Mouse (Mus musculus) liver, embryonic 13.5 days (tissue): ENCODE measurements around the gene Taf10. TPM values are rescaled to one million over a fixed set of nuclear protein-coding genes. Genes with fewer than 3 reads are reported as not detected.
A peak's percentile ranks its signal among the peaks of the same experiment; 100 is the strongest.
"Not testable (repeated sequence)": the region's sequence is repeated elsewhere in the genome, so short reads cannot be mapped to it uniquely, and the experiment has no call there.

Experiments used
- ATAC-seq: fragments of 200-750 bp; cut with Nextera tagmentation; 2 replicates; pipeline ENCODE4 v1.8.0; 2017; ENCODE audit warnings: low read depth, mild to moderate bottlenecking, moderate number of reproducible peaks, moderate library complexity
- DNase-seq: peaks from one replicate; pipeline ENCODE4 v3.0.0; 2022
- H3K27ac ChIP-seq: fragments of 300-500 bp; sonication (generic); 2 replicates; pipeline ENCODE4 v1.5.1; 2015; ENCODE audit warnings: moderate library complexity, mild to moderate bottlenecking, inconsistent platforms
- H3K27me3 ChIP-seq: fragments of 300-500 bp; sonication (generic); 2 replicates; pipeline ENCODE4 v1.6.1; 2015; ENCODE audit warnings: mild to moderate bottlenecking, inconsistent platforms
- H3K36me3 ChIP-seq: fragments of 300-500 bp; sonication (generic); 2 replicates; pipeline ENCODE4 v1.6.1; 2015; ENCODE audit warnings: mild to moderate bottlenecking, inconsistent platforms
- H3K4me1 ChIP-seq: fragments of 300-500 bp; sonication (generic); replicated peaks from 2 replicates; pipeline ENCODE4 v1.6.1; 2015; ENCODE audit warnings: inconsistent platforms
- H3K4me2 ChIP-seq: fragments of 300-500 bp; sonication (generic); 2 replicates; pipeline ENCODE4 v1.6.1; 2015; ENCODE audit warnings: inconsistent platforms, mild to moderate bottlenecking, moderate library complexity
- H3K4me3 ChIP-seq: fragments of 300-500 bp; sonication (generic); replicated peaks from 2 replicates; pipeline ENCODE4 v1.5.1; 2015; ENCODE audit warnings: mild to moderate bottlenecking, inconsistent platforms
- H3K9ac ChIP-seq: fragments of 300-500 bp; sonication (generic); 2 replicates; pipeline ENCODE4 v1.6.1; 2015; ENCODE audit warnings: mild to moderate bottlenecking, inconsistent platforms
- H3K9me3 ChIP-seq: fragments of 300-500 bp; sonication (generic); replicated peaks from 2 replicates; pipeline ENCODE4 v1.6.1; 2016; ENCODE audit warnings: inconsistent platforms
- WGBS: fragments of 180-500 bp; shearing (Covaris S2); methylation state at CpG from one replicate; pipeline ENCODE4 v1.1.7; 2015; ENCODE audit not compliant: insufficient replicate concordance; 5-methylcytosine and 5-hydroxymethylcytosine counted together
- polyA plus RNA-seq: library from polyadenylated mRNA; unstranded; fragments of >200 nt; fragmentation: Nextera tagmentation; extraction: Ambion mirVana; gene quantifications from 2 replicates; pipeline ENCODE4 v1.2.1, GENCODE M21; 2015

Gene Taf10
- polyA plus RNA-seq, 1 experiment from 2014 or later: 158 TPM

- Histone ChIP-seq H3K4me3 (peak within 1 kb of the TSS; percentile 89), H3K36me3 (peaks cover 53% of the 10 kb centered on the region), H3K9me3 (no peaks in the 10 kb centered on the region), H3K4me2 (peak within 1 kb of the TSS; percentile 95), H3K27ac (peak within 1 kb of the TSS; percentile 91), H3K4me1 (peaks cover 52% of the 10 kb centered on the region), H3K9ac (peak within 1 kb of the TSS; percentile 95), H3K27me3 (no peaks in the 10 kb centered on the region)
- under 1% methylated on average over 30 of the region's 30 CpGs for WGBS
- ATAC-seq (peak; percentile 32), DNase-seq (peak; percentile 43)
Measured at GRCm38 (mm10) chr7:105736911-105737521, 7.1 kb downstream of the Taf10 start, which contains the start of gene Rrp8. Gene Rrp8, minus strand, starts transcription at chr7:105737385.

- under 1% methylated on average over 58 of the region's 62 CpGs for WGBS
- H3K27me3 ChIP-seq: no peaks in the 10 kb centered on the region
- H3K4me1 ChIP-seq: peaks cover 50% of the 10 kb centered on the region
- peak within 1 kb of the TSS; percentile 91 for H3K27ac ChIP-seq
- peak within 1 kb of the TSS; percentile 95 for H3K9ac ChIP-seq
- H3K4me3 ChIP-seq: peak within 1 kb of the TSS; percentile 89
- ATAC-seq (peak; percentile 98), DNase-seq (peak; percentile 87)
- no peaks in the 10 kb centered on the region for H3K9me3 ChIP-seq
- peaks cover 53% of the 10 kb centered on the region for H3K36me3 ChIP-seq
- H3K4me2 ChIP-seq: peak within 1 kb of the TSS; percentile 95
Measured at GRCm38 (mm10) chr7:105736264-105736901, 7.8 kb downstream of the Taf10 start, which contains the start of gene Ilk. Gene Ilk, plus strand, starts transcription at chr7:105736592.

- Histone ChIP-seq H3K4me3 (peak overlapping the region; percentile 89), H3K9ac (peak overlapping the region; percentile 95), H3K36me3 (peaks cover 53% of the 10 kb centered on the region), H3K4me1 (peaks cover 50% of the 10 kb centered on the region), H3K4me2 (peak overlapping the region; percentile 95), H3K27ac (peak overlapping the region; percentile 91; the same call in 1 of the 2 replicates)
- not testable (repeated sequence) for DNase-seq, ATAC-seq, H3K9me3 ChIP-seq, H3K27me3 ChIP-seq
- 28% methylated on average over 4 of the region's 4 CpGs for WGBS
Measured at GRCm38 (mm10) chr7:105735464-105735863, 8.7 kb downstream of the Taf10 start.

- no peak for DNase-seq
- peak overlapping the region; percentile 89 for H3K4me3 ChIP-seq
- H3K27ac ChIP-seq: peak overlapping the region; percentile 14; the same call in 1 of the 2 replicates
- no peaks in the 10 kb centered on the region for H3K9me3 ChIP-seq
- 78% methylated on average over 8 of the region's 8 CpGs for WGBS
- H3K36me3 ChIP-seq: peaks cover 53% of the 10 kb centered on the region
- no peaks in the 10 kb centered on the region for H3K27me3 ChIP-seq
- H3K4me1 ChIP-seq: peaks cover 48% of the 10 kb centered on the region
- ATAC-seq: no peak
- H3K9ac ChIP-seq: peak overlapping the region; percentile 95
- peak overlapping the region; percentile 95 for H3K4me2 ChIP-seq
Measured at GRCm38 (mm10) chr7:105734826-105735225, 9.3 kb downstream of the Taf10 start.

DNA sequence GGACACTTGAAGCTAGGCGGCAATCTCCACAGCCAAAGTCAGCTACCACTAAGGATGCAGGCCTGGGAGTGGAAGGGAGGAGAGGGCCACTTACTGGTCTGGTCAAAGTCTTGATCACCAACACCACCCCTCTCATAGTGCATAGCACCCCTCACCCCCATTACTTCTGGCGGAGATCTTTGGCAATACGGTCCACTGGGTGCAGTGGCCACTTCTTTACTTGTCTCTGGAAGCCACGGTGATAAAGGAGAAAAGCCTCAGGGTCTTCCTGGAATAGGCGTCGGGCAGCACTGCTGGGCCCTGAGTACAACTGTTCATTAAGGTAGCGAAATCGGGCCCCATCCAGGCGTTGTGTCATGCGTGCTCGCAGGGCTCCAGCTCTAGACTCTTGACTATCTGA, 10.3 kb downstream of the Taf10 start:
- DNase-seq: no peak
- no peak overlapping the region for H3K4me2 ChIP-seq
- H3K9ac ChIP-seq: no peak overlapping the region
- no peak for ATAC-seq
- H3K4me1 ChIP-seq: peaks cover 38% of the 10 kb centered on the region
- peaks cover 61% of the 10 kb centered on the region for H3K36me3 ChIP-seq
- H3K27me3 ChIP-seq: no peaks in the 10 kb centered on the region
- no peaks in the 10 kb centered on the region for H3K9me3 ChIP-seq
- 80% methylated on average over 11 of the region's 11 CpGs for WGBS
- H3K4me3 ChIP-seq: no peak overlapping the region
- H3K27ac ChIP-seq: no peak overlapping the region

GRCm38 (mm10) chr7:105728701-105729428, 15.3 kb downstream of the Taf10 start:
- Histone ChIP-seq H3K4me1 (peaks cover under 1% of the 10 kb centered on the region; the same call in 1 of the 2 replicates), H3K27me3 (no peaks in the 10 kb centered on the region), H3K36me3 (peaks cover 52% of the 10 kb centered on the region), H3K4me3 (no peak overlapping the region), H3K9me3 (no peaks in the 10 kb centered on the region), H3K4me2 (no peak overlapping the region), H3K27ac (no peak overlapping the region), H3K9ac (no peak overlapping the region)
- DNase-seq: no peak
- ATAC-seq: no peak
- 72% methylated on average over 6 of the region's 6 CpGs for WGBS

- DNase-seq: no peak
- no peak for ATAC-seq
- no peak overlapping the region for H3K4me2 ChIP-seq
- no peaks in the 10 kb centered on the region for H3K9me3 ChIP-seq
- no peak overlapping the region for H3K9ac ChIP-seq
- peaks cover 33% of the 10 kb centered on the region for H3K36me3 ChIP-seq
- no peak overlapping the region for H3K27ac ChIP-seq
- no peaks in the 10 kb centered on the region for H3K27me3 ChIP-seq
- H3K4me1 ChIP-seq: no peaks in the 10 kb centered on the region
- 60% methylated on average over 4 of the region's 4 CpGs for WGBS
- H3K4me3 ChIP-seq: no peak overlapping the region
Measured at GRCm38 (mm10) chr7:105726980-105727325, 17.2 kb downstream of the Taf10 start.

DNA sequence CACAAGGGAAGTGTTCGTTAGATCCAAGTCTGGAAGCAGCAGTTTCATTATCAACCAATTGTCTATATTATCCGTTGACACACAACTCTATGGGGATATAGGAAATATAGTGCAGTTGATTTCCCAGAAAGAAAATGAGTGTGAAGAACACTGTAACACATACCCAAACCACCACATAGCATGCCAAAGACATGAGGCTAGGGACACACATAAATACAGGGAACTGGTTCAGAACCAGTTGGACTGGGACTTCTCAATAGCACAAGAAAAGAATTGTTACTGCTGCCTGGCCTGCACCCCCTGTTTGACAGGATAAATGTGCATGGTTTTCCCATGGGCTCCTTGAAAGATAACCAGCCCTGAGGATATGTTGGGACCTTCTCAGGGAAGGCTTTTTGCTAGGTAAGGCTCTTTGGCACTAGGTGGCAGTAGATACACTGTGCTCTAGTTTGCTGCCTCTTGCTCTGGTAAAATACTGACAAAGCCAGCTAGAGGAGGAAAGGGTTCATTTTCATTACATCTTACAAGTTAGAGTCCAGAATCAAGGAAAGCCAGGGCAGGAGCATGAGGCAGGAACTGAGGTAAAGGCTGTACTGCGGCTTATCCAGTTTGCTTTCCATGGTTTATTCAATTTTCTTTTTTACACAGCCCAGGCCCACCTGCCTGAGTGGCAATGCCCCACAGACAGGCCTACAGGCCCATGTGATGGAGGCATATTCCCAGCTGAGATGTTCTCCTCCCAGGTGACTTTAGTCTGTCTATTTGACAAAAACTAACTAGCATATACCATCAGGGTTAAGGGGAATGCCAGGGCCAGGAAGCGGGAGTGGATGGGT, 17.8 kb downstream of the Taf10 start:
- Histone ChIP-seq H3K4me2 (no peak overlapping the region), H3K4me3 (no peak overlapping the region), H3K27ac (no peak overlapping the region), H3K36me3 (peaks cover 27% of the 10 kb centered on the region), H3K9ac (no peak overlapping the region), H3K27me3 (no peaks in the 10 kb centered on the region), H3K9me3 (no peaks in the 10 kb centered on the region), H3K4me1 (no peaks in the 10 kb centered on the region)
- ATAC-seq (peak; percentile 76), DNase-seq (peak; percentile 29)
- 71% methylated on average over 4 of the region's 4 CpGs for WGBS

GRCm38 (mm10) chr7:105721916-105722315, 22.2 kb downstream of the Taf10 start:
- WGBS: 48% methylated on average over 2 of the region's 2 CpGs
- Histone ChIP-seq H3K4me3 (no peak overlapping the region), H3K36me3 (no peaks in the 10 kb centered on the region), H3K9me3 (no peaks in the 10 kb centered on the region), H3K27me3 (no peaks in the 10 kb centered on the region), H3K4me2 (no peak overlapping the region), H3K4me1 (no peaks in the 10 kb centered on the region), H3K27ac (no peak overlapping the region), H3K9ac (no peak overlapping the region)
- no peak for DNase-seq
- ATAC-seq: no peak

- no peak overlapping the region for H3K4me3 ChIP-seq
- H3K4me1 ChIP-seq: no peaks in the 10 kb centered on the region
- DNase-seq (no peak), ATAC-seq (no peak)
- H3K9me3 ChIP-seq: no peaks in the 10 kb centered on the region
- WGBS: 48% methylated on average over 3 of the region's 3 CpGs
- H3K27me3 ChIP-seq: no peaks in the 10 kb centered on the region
- no peaks in the 10 kb centered on the region for H3K36me3 ChIP-seq
- no peak overlapping the region for H3K4me2 ChIP-seq
- no peak overlapping the region for H3K27ac ChIP-seq
- H3K9ac ChIP-seq: no peak overlapping the region
Measured at GRCm38 (mm10) chr7:105715366-105715765, 28.8 kb downstream of the Taf10 start.

DNA sequence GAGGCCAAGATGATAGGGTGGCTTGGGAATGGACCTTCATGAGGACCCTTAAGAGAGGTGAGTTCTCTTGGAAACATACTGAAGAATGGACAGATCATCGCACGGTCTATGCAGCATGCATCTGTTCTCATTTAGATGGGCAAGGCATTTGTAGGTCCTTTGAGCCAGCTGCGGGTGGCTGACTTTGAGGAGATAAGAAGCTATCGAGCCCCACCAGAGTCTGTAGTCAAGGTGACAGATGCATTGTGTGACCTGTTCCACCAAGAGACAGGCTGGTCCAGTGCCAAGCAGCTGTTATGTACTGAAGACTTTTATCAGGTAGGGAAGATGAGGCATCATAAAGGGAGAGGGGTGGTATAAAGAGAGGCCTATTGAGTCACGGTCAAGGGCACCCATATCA, 35.4 kb downstream of the Taf10 start:
- DNase-seq: no peak
- H3K27me3 ChIP-seq: no peaks in the 10 kb centered on the region
- no peak overlapping the region for H3K9ac ChIP-seq
- WGBS: 62% methylated on average over 5 of the region's 5 CpGs
- H3K36me3 ChIP-seq: no peaks in the 10 kb centered on the region
- ATAC-seq: peak; percentile 87
- H3K9me3 ChIP-seq: no peaks in the 10 kb centered on the region
- no peak overlapping the region for H3K27ac ChIP-seq
- H3K4me2 ChIP-seq: no peak overlapping the region
- H3K4me1 ChIP-seq: no peaks in the 10 kb centered on the region
- H3K4me3 ChIP-seq: no peak overlapping the region
